Mouse (Mus musculus): ENCODE measurements around the gene Ctu2. TPM values are rescaled to one million over a fixed set of nuclear protein-coding genes. Genes with fewer than 3 reads are reported as not detected.

Ctu2 gene
- polyA plus RNA-seq (2015; fragmentation: Nextera tagmentation; extraction: Ambion mirVana), result 72.9 and 75.3 TPM in 2 replicates

DNA sequence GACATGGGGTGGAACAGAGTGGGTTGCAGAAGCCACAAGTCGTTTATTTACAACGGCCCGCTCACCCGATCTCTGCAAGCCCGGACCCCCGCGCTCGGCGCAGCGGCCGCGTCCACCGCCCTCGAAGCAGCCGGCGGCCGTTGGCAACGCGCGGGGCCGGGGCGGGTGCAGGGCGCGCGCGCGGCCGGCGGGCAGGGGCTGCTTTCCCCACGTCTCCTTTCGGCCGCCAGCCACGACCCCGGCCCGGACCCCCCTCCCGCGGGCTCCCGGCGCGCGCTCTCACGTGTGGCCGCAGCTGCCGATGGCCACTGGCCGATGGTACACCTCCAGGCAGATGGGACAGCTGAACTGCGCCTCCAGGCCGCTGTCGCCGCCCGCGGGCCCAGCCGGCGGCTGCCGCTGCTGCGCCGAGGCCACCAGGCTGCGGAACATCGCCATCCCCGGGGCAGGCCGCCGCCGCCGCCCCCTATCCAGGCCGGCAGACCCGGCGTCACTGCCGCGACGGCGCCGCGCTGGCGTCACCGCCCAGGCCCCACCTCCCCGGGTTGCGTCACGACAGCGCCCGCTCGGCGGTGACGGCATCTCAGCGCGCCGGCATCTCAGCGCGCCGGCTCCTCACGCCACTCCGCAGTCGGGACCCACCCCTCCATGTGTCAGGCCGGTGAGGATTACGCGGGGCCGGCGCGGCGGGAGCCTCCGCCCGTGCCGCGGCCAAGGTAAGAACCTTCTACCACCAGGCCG lies at the start of gene Ctu2, which contains the start of gene Rnf166:
Ctu2 (plus strand) TSS at position 564 of the 741 bp plus-strand sequence.
Rnf166 (minus strand) TSS at position 485 of the 741 bp plus-strand sequence.
- DNase-seq (ENCODE audit: low spot score), result peak; percentile 94

- DNase-seq (ENCODE audit: low spot score), result no peak
These were observed 49.8 kb upstream of the Ctu2 start for GRCm38 (mm10) chr8:122426145-122426544.

DNA sequence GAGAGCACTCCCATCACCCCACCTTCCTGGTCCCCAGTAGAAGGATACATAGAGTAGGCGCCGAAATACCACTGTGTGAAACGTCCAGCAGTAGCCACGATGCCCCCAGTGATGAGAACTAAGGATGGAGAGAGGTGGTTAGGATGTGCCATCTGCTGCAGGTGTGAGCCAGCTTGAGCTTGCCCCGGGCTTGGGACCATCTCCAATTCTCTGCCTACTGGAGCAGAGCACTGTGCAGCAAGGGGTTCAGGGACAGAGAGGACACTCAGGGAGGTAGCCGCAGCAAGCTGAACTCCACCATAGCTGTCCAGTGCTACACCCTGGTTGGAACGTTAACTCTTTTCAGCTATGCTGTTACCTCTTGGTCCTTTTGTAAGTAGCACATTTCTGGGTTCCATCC lies 48.3 kb upstream of the Ctu2 start:
- no peak for DNase-seq (ENCODE audit: low spot score)

DNA sequence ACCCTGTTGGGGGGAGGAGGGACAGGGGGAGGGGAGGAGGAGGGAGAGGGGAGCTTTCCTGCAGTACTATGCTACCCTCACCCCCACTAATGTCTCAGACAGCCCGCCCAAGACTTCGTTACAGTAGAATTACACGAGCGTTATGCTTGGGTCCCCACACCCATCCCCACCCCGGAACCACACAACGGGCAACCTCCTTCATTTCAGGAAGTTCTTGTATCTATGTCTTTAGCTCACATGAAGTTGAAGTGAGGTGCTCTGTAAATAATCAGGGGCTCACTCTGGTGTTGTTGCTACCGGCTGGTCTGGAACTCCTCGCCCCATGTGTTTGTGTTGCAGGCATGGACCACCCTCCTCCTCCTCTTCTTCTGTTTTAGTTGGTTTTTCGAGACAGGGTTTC lies 47.8 kb upstream of the Ctu2 start:
- no peak for DNase-seq (ENCODE audit: low spot score)

- no peak for DNase-seq (ENCODE audit: low spot score)
These were observed 45.8 kb upstream of the Ctu2 start for GRCm38 (mm10) chr8:122430058-122430636.

GRCm38 (mm10) chr8:122430646-122431045 lies 45.3 kb upstream of the Ctu2 start:
- DNase-seq (ENCODE audit: low spot score), result no peak

DNA sequence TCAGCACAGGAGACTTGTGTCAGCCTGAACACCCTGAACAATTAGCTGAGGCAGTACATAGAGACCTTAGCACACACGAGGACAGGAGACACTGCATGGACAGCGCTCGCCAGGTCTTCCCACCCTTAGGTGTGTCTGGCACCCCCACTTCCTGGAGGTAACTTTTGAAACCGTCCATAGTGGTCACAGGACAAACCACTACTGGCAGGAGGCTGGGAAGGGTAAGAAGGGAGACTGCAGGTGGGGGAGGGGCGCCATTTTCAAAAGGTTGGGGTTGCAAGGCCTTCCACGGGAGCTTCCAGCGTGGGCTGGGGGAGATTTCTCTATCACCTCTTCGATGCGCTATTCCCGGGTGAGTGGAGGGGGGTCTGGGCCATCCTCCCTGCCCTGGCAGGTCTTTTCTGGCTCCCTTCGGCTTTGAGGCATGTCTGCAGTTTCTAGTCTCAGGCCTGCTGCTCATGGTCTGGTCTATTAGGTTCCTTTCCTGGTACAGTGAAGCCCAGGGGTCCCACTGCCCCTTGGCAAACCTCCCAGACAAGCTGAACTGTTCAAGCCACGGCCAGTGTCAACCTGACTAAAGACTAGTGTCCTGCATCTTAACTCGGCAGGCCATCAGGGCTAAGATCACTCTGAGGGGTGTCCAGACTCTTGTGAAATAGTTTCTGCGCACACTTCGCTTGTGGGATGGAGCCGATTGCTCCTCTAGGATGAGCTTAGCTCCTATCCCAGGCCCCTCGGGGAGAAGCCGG lies 44.1 kb upstream of the Ctu2 start:
- DNase-seq (ENCODE audit: low spot score), result no peak

GRCm38 (mm10) chr8:122432443-122433268 lies 43.3 kb upstream of the Ctu2 start, which contains the start of gene Cyba:
Cyba (minus strand) TSS chr8:122432930.
- DNase-seq (ENCODE audit: low spot score), result peak; percentile 82

- DNase-seq (ENCODE audit: low spot score), result no peak
These were observed 42.6 kb upstream of the Ctu2 start for GRCm38 (mm10) chr8:122433269-122433905.

DNA sequence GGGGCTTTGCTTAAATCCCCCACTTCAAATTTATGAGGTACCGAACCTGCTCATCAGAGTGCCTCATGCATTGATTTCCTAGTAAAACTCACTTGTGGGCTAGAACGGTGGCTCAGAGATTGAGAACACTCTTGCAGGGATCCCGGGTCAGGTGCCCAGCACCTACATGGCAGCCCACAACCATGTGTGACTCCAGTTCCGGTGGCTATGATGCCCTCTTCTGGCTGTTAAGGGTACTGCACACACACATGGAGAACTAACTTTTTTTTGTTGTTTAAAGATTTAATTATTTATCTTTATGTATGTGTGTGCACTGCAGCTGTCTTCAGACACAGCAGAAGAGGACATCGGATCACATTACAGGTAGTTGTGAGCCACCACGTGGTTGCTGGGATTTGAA lies 40.6 kb upstream of the Ctu2 start:
- no peak for DNase-seq (ENCODE audit: low spot score)

GRCm38 (mm10) chr8:122436146-122436545 lies 39.8 kb upstream of the Ctu2 start:
- peak; percentile 60 for DNase-seq (ENCODE audit: low spot score)

- DNase-seq (ENCODE audit: low spot score), result no peak
These were observed 39.3 kb upstream of the Ctu2 start for GRCm38 (mm10) chr8:122436586-122437125.

GRCm38 (mm10) chr8:122437708-122438331 lies 38.1 kb upstream of the Ctu2 start:
- DNase-seq (ENCODE audit: low spot score), result peak; percentile 55

DNA sequence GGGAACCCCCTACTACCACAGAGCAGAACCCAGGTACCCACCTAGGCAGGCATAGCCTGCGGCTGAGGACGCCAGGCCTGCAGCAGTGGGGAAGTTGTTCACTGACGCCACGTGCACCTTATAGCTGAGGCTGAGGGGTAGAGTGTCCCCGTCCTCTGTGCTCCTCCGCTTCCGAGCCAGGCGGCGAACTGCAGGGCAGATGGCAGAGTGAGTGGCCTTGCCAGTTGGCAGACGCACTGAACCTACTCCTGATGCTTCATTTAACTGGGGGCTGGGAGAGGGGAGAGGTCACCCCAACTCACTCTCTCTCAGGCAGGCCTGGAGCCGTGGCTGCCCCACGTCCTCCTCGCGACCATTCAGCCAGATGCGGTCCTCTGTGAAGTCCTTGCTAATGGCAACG lies 36.6 kb upstream of the Ctu2 start:
- DNase-seq (ENCODE audit: low spot score), result no peak

- DNase-seq (ENCODE audit: low spot score), result no peak
These were observed 34.6 kb upstream of the Ctu2 start for GRCm38 (mm10) chr8:122441326-122441725.

GRCm38 (mm10) chr8:122442356-122442755 lies 33.6 kb upstream of the Ctu2 start:
- no peak for DNase-seq (ENCODE audit: low spot score)

DNA sequence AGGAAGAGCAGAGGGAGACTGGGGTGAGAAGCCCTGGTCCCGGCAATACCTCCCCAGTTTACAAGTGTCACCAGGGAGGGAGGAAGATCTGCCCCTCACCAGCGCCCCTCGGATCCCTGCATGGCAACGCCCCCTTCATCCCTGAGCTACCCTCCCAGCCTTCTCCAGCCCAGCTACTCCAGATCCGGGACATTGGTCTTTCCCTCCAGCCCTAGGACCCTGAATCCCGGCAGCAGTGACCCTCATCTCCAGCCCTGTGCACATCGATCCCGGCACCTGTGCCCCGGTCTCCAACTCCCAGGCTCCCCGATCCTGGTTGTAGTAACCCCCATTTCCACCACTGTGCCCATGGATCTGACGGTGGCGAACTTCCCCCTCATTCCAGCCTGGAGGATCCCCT lies 33.2 kb upstream of the Ctu2 start:
- DNase-seq (ENCODE audit: low spot score), result no peak

DNA sequence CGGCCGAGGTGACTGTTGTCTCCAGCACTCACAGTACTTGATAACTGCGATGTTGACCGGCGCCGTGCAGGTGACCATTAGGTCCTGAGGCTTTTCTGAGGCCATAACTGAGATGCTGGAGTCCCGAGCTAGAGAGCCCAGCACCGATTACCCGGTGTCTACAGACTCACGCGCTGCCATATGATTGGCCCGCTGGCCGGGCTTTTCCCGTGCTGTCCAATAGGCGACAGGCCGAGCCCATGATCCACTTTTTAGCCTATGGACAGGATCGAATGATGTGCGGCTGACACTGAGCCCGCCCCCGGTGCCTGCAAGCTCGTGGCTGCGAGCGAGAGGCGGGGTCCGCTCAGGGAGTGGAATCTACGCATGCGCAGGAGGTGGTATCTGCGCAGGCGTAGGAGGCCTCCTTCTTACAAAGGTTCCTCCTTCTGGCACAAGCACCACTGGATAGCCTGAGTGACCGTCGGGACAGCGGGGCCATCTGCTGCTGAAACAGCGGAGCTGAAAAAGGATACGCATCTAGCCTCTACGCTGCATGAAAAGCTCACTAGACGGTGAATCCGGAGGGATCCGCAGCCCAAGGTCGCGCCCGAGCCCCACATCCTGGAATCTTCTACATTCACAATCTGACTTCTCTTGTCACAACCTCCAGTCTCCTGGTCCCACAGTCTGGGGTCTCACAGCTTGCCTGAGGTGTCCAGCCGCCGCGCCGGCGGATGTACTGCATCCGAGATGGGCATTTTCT lies 32.5 kb upstream of the Ctu2 start, which contains the start of gene Mvd:
Mvd (minus strand) TSS at position 161 of the 745 bp plus-strand sequence.
- DNase-seq (ENCODE audit: low spot score), result peak; percentile 99
